Mouse (Mus musculus): ENCODE measurements around the gene Map3k10. TPM values are rescaled to one million over a fixed set of nuclear protein-coding genes. Genes with fewer than 3 reads are reported as not detected.
"Not testable (repeated sequence)": the region's sequence is repeated elsewhere in the genome, so short reads cannot be mapped to it uniquely, and the experiment has no call there.

Map3k10 gene
- polyA plus RNA-seq, 1 experiment from 2014 or later, result 22.3 TPM

- no peaks in the 10 kb centered on the region for H3K27me3 ChIP-seq (ENCODE audit: control insufficient read depth, insufficient read depth, low read length)
- no peak for ATAC-seq (ENCODE audit: low read depth)
- no peaks in the 10 kb centered on the region for H3K36me3 ChIP-seq (ENCODE audit: control insufficient read depth, insufficient read depth, low read length)
- no peak overlapping the region for H3K4me3 ChIP-seq (ENCODE audit: low read depth, low read length)
- no peak overlapping the region for H3K9ac ChIP-seq (replicated peaks; ENCODE audit: low read depth, low read length)
- H3K27ac ChIP-seq (ENCODE audit: low read depth, low read length), result no peak overlapping the region
- WGBS, result 86% methylated on average over 6 of the region's 6 CpGs
- no peaks in the 10 kb centered on the region for H3K9me3 ChIP-seq (ENCODE audit: control insufficient read depth, low read length)
- H3K4me2 ChIP-seq (ENCODE audit: low read depth, low read length), result no peak overlapping the region
- no peaks in the 10 kb centered on the region for H3K4me1 ChIP-seq (ENCODE audit: control insufficient read depth, insufficient read depth, low read length)
Measured at GRCm38 (mm10) chr7:27647281-27648002, 27.0 kb downstream of the Map3k10 start.

GRCm38 (mm10) chr7:27646516-27646915 lies 27.9 kb downstream of the Map3k10 start:
- Histone ChIP-seq H3K36me3 (ENCODE audit: control insufficient read depth, insufficient read depth, low read length) (no peaks in the 10 kb centered on the region), H3K4me2 (ENCODE audit: low read depth, low read length) (no peak overlapping the region), H3K27ac (ENCODE audit: low read depth, low read length) (no peak overlapping the region), H3K9ac (replicated peaks; ENCODE audit: low read depth, low read length) (no peak overlapping the region), H3K27me3 (ENCODE audit: control insufficient read depth, insufficient read depth, low read length) (no peaks in the 10 kb centered on the region), H3K9me3 (ENCODE audit: control insufficient read depth, low read length) (no peaks in the 10 kb centered on the region), H3K4me1 (ENCODE audit: control insufficient read depth, insufficient read depth, low read length) (no peaks in the 10 kb centered on the region), H3K4me3 (ENCODE audit: low read depth, low read length) (no peak overlapping the region)
- no peak for ATAC-seq (ENCODE audit: low read depth)
- 84% methylated on average over 7 of the region's 7 CpGs for WGBS

DNA sequence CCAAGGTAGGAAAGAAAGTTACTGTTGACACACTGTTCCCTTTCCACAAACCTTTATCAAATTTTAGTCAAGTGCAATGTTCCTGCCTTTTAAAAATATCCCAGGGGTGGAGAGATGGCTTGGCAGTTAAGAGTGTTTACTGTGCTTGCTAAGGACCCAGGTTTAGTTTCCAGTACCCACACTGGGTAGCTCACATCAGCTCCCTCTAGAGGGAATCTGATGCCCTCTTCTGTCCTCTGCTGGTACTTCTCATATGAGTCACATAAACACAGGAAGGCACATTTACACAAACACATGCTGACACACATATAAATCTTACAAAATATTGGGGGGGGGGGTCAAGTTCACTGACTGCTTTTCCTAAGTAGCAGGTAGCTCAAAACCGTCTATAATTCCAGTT lies 29.9 kb downstream of the Map3k10 start:
- Histone ChIP-seq H3K9me3 (ENCODE audit: control insufficient read depth, low read length) (no peaks in the 10 kb centered on the region), H3K27ac (ENCODE audit: low read depth, low read length) (no peak overlapping the region), H3K4me1 (ENCODE audit: control insufficient read depth, insufficient read depth, low read length) (no peaks in the 10 kb centered on the region), H3K4me2 (ENCODE audit: low read depth, low read length) (no peak overlapping the region), H3K9ac (replicated peaks; ENCODE audit: low read depth, low read length) (no peak overlapping the region), H3K36me3 (ENCODE audit: control insufficient read depth, insufficient read depth, low read length) (no peaks in the 10 kb centered on the region), H3K27me3 (ENCODE audit: control insufficient read depth, insufficient read depth, low read length) (no peaks in the 10 kb centered on the region), H3K4me3 (ENCODE audit: low read depth, low read length) (no peak overlapping the region)
- 76% methylated on average over 1 of the region's 1 CpGs for WGBS
- no peak for ATAC-seq (ENCODE audit: low read depth)

GRCm38 (mm10) chr7:27635094-27635493 lies 39.3 kb downstream of the Map3k10 start:
- H3K4me3 ChIP-seq (ENCODE audit: low read depth, low read length); H3K9ac ChIP-seq (replicated peaks; ENCODE audit: low read depth, low read length); ATAC-seq (ENCODE audit: low read depth); H3K9me3 ChIP-seq (ENCODE audit: control insufficient read depth, low read length); H3K27ac ChIP-seq (ENCODE audit: low read depth, low read length); H3K4me1 ChIP-seq (ENCODE audit: control insufficient read depth, insufficient read depth, low read length); H3K4me2 ChIP-seq (ENCODE audit: low read depth, low read length); H3K27me3 ChIP-seq (ENCODE audit: control insufficient read depth, insufficient read depth, low read length): not testable (repeated sequence)
- peaks cover 26% of the 10 kb centered on the region for H3K36me3 ChIP-seq (ENCODE audit: control insufficient read depth, insufficient read depth, low read length)
- WGBS, result 89% methylated on average over 2 of the region's 2 CpGs

DNA sequence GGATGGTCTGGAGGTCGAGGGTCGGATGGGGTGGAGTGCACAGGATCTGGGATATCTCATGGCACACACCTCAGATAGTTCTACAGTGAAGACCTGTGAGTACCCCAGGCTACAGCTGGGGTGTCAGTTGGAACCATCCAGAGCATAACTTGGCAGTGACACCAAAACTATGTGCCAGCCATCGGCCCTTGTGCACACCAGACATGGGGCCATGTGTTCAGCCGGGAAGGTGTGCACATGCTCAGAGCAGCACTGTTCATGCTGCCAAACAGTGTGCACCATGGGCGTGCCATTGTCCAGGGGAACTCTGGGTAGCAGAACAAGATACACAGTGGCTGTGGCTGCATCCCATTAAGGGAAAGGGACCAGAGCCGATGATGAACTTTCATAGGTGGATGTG lies 39.7 kb downstream of the Map3k10 start:
- H3K4me2 ChIP-seq (ENCODE audit: low read depth, low read length), result no peak overlapping the region
- 96% methylated on average over 6 of the region's 6 CpGs for WGBS
- H3K4me1 ChIP-seq (ENCODE audit: control insufficient read depth, insufficient read depth, low read length), result no peaks in the 10 kb centered on the region
- no peak overlapping the region for H3K4me3 ChIP-seq (ENCODE audit: low read depth, low read length)
- H3K9me3 ChIP-seq (ENCODE audit: control insufficient read depth, low read length), result no peaks in the 10 kb centered on the region
- H3K36me3 ChIP-seq (ENCODE audit: control insufficient read depth, insufficient read depth, low read length), result peaks cover 26% of the 10 kb centered on the region
- no peak overlapping the region for H3K27ac ChIP-seq (ENCODE audit: low read depth, low read length)
- no peak for ATAC-seq (ENCODE audit: low read depth)
- no peak overlapping the region for H3K9ac ChIP-seq (replicated peaks; ENCODE audit: low read depth, low read length)
- H3K27me3 ChIP-seq (ENCODE audit: control insufficient read depth, insufficient read depth, low read length), result no peaks in the 10 kb centered on the region

GRCm38 (mm10) chr7:27633166-27633565 lies 41.2 kb downstream of the Map3k10 start:
- no peaks in the 10 kb centered on the region for H3K9me3 ChIP-seq (ENCODE audit: control insufficient read depth, low read length)
- H3K27me3 ChIP-seq (ENCODE audit: control insufficient read depth, insufficient read depth, low read length), result no peaks in the 10 kb centered on the region
- no peak overlapping the region for H3K4me2 ChIP-seq (ENCODE audit: low read depth, low read length)
- H3K4me3 ChIP-seq (ENCODE audit: low read depth, low read length), result no peak overlapping the region
- peaks cover 35% of the 10 kb centered on the region for H3K36me3 ChIP-seq (ENCODE audit: control insufficient read depth, insufficient read depth, low read length)
- no peak for ATAC-seq (ENCODE audit: low read depth)
- no peaks in the 10 kb centered on the region for H3K4me1 ChIP-seq (ENCODE audit: control insufficient read depth, insufficient read depth, low read length)
- 89% methylated on average over 6 of the region's 6 CpGs for WGBS
- H3K27ac ChIP-seq (ENCODE audit: low read depth, low read length), result no peak overlapping the region
- H3K9ac ChIP-seq (replicated peaks; ENCODE audit: low read depth, low read length), result no peak overlapping the region

DNA sequence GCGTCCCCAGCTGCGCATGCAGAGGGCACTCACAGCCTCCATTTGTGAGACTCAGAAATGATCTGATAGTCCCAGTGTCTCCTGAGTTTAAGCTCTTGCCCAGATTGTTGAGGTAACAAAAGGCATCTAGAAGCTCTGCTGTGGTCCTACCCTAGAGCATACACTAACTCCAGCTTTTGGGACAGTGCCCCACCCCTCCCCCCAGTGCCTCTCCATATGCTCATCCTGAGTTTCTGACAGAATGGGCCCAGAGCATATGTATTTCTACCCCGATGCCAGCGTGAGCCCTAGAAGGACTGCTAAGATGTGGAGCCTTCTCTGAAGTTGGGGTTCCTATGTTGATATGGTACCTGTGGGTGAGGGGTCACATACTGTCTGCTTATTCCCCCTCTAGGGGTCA lies 43.0 kb downstream of the Map3k10 start:
- Histone ChIP-seq H3K4me3 (ENCODE audit: low read depth, low read length) (no peak overlapping the region), H3K4me2 (ENCODE audit: low read depth, low read length) (no peak overlapping the region), H3K9me3 (ENCODE audit: control insufficient read depth, low read length) (no peaks in the 10 kb centered on the region), H3K36me3 (ENCODE audit: control insufficient read depth, insufficient read depth, low read length) (peaks cover 33% of the 10 kb centered on the region), H3K9ac (replicated peaks; ENCODE audit: low read depth, low read length) (no peak overlapping the region), H3K27ac (ENCODE audit: low read depth, low read length) (no peak overlapping the region), H3K4me1 (ENCODE audit: control insufficient read depth, insufficient read depth, low read length) (no peaks in the 10 kb centered on the region), H3K27me3 (ENCODE audit: control insufficient read depth, insufficient read depth, low read length) (no peaks in the 10 kb centered on the region)
- over 99% methylated on average over 4 of the region's 4 CpGs for WGBS
- ATAC-seq (ENCODE audit: low read depth), result no peak

- H3K27ac ChIP-seq (ENCODE audit: low read depth, low read length); H3K9ac ChIP-seq (replicated peaks; ENCODE audit: low read depth, low read length); H3K27me3 ChIP-seq (ENCODE audit: control insufficient read depth, insufficient read depth, low read length); H3K4me3 ChIP-seq (ENCODE audit: low read depth, low read length); H3K4me2 ChIP-seq (ENCODE audit: low read depth, low read length); H3K4me1 ChIP-seq (ENCODE audit: control insufficient read depth, insufficient read depth, low read length); ATAC-seq (ENCODE audit: low read depth); H3K9me3 ChIP-seq (ENCODE audit: control insufficient read depth, low read length): not testable (repeated sequence)
- WGBS, result 86% methylated on average over 7 of the region's 7 CpGs
- peaks cover 26% of the 10 kb centered on the region for H3K36me3 ChIP-seq (ENCODE audit: control insufficient read depth, insufficient read depth, low read length)
Measured at GRCm38 (mm10) chr7:27628816-27629215, 45.6 kb downstream of the Map3k10 start.

DNA sequence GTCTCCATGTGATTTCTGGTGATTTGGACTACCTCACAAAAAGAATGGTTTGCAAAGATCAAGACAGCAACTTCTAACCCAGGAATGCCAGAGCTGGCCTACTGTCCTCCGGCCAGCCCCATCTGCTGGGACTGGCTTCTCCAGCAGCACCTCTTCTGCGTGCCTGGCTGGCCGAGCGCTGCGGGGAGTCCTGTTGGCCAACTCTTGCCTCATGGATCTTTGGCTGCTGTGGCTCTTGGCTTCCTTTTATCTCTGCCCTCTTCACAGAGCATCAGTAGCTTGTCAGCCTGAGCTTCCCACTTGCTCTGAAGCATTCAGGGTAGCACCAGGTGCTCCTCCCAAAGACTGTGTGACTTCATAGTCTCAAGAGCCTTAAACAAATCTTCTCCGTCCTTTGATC lies 46.2 kb downstream of the Map3k10 start:
- Histone ChIP-seq H3K9me3 (ENCODE audit: control insufficient read depth, low read length) (no peaks in the 10 kb centered on the region), H3K4me2 (ENCODE audit: low read depth, low read length) (no peak overlapping the region), H3K4me3 (ENCODE audit: low read depth, low read length) (no peak overlapping the region), H3K27me3 (ENCODE audit: control insufficient read depth, insufficient read depth, low read length) (no peaks in the 10 kb centered on the region), H3K4me1 (ENCODE audit: control insufficient read depth, insufficient read depth, low read length) (no peaks in the 10 kb centered on the region), H3K36me3 (ENCODE audit: control insufficient read depth, insufficient read depth, low read length) (peaks cover 25% of the 10 kb centered on the region), H3K27ac (ENCODE audit: low read depth, low read length) (no peak overlapping the region), H3K9ac (replicated peaks; ENCODE audit: low read depth, low read length) (no peak overlapping the region)
- WGBS, result over 99% methylated on average over 6 of the region's 6 CpGs
- ATAC-seq (ENCODE audit: low read depth), result no peak

All from neural tube, embryonic 14.5 days (tissue).